Mouse (Mus musculus): ENCODE data around the gene F2rl2. TPM values are rescaled to one million over a fixed set of nuclear protein-coding genes. Genes with fewer than 3 reads are reported as not detected.
A peak's percentile ranks its signal among the peaks of the same experiment; 100 is the strongest.

Gene F2rl2
- polyA plus RNA-seq (2012; rRNA removed) (7.9 and 10.9 TPM in 2 replicates), polyA plus RNA-seq (2014; fragmentation: Nextera tagmentation; extraction: Ambion mirVana) (10.7 and 13.3 TPM in 2 replicates)

DNA sequence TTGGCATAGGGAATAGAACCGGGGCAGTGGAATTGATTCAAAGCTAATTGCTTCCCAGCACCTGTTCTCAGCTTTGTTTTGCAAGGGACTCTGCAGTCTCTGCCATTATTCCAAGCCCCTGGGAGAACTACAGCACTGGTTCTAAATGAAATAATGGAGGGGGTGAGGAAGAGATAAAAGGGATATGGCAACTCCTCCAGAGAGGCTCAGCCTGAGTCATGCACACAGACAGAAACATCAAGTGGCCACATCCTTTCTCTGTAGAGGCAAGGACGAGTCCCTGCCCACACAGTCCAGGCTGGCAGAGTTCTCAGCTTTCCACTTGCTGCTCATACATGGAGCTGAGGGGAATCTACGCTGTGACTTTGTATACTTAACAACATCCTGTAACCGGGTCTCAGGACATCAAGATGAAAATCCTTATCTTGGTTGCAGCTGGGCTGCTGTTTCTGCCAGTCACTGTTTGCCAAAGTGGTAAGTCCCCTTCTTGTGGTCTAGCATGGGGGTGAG lies at the start of gene F2rl2:
Gene F2rl2 (plus strand): TSS at position 200 of the 510 bp plus-strand sequence.
- DNase-seq (ENCODE audit: low read depth in 3 of 3, low spot score in 3 of 3) (no peak), ATAC-seq (ENCODE audit: insufficient read depth) (peak; percentile 44; the same call in 1 of the 2 replicates)
- no peak within 1 kb of the TSS for H3K4me2 ChIP-seq (ENCODE audit: low read depth)

GRCm38 (mm10) chr13:95647248-95647647 lies 49.4 kb upstream of the F2rl2 start:
- Histone ChIP-seq H3K4me3 (ENCODE audit: insufficient read depth in 1 of 2, low read depth in 2 of 2, low read length in 2 of 2) (no peak overlapping the region), H3K36me3 (replicated peaks; ENCODE audit: control insufficient read depth, insufficient read depth, low read depth) (peaks cover 8% of the 10 kb centered on the region), H3K9me3 (ENCODE audit: control insufficient read depth, low read length) (no peaks in the 10 kb centered on the region), H3K9ac (replicated peaks) (no peak overlapping the region), H3K4me2 (ENCODE audit: low read depth) (no peak overlapping the region), H3K27ac (no peak overlapping the region), H3K27me3 (ENCODE audit: control insufficient read depth, insufficient read depth, low read length) (no peaks in the 10 kb centered on the region), H3K4me1 (replicated peaks; ENCODE audit: control insufficient read depth in 2 of 2, insufficient read depth in 2 of 2, low read length in 1 of 2) (peaks cover 0 to 3% of the 10 kb centered on the region in 2 experiments; a peak in 2 of 4 replicates)
- 57% methylated on average over 4 of the region's 4 CpGs for WGBS (ENCODE audit: insufficient replicate concordance)
- ATAC-seq (ENCODE audit: insufficient read depth) = no peak; the same call in 1 of the 2 replicates
- no peak for TF ChIP-seq CTCF (IDR thresholded peaks at IDR 0.05; ENCODE audit: low read depth)
- TF ChIP-seq EP300 (IDR thresholded peaks at IDR 0.05; ENCODE audit: low read depth) = no peak
- DNase-seq (ENCODE audit: low read depth in 3 of 3, low spot score in 3 of 3) = no peak

More for the DNA sequence above, at the start of gene F2rl2:
- Histone ChIP-seq H3K4me1 (replicated peaks; ENCODE audit: control insufficient read depth in 2 of 2, insufficient read depth in 2 of 2, low read length in 1 of 2) (peaks cover 11 to 27% of the 10 kb centered on the region in 2 experiments), H3K4me3 (ENCODE audit: insufficient read depth in 1 of 2, low read depth in 2 of 2, low read length in 2 of 2) (no peak within 1 kb of the TSS), H3K9ac (replicated peaks) (peak within 1 kb of the TSS; percentile 4; the same call in 1 of the 2 replicates), H3K27ac (no peak within 1 kb of the TSS), H3K27me3 (ENCODE audit: control insufficient read depth, insufficient read depth, low read length) (no peaks in the 10 kb centered on the region), H3K9me3 (ENCODE audit: control insufficient read depth, low read length) (no peaks in the 10 kb centered on the region), H3K36me3 (replicated peaks; ENCODE audit: control insufficient read depth, insufficient read depth, low read depth) (no peaks in the 10 kb centered on the region)
- TF ChIP-seq CTCF (IDR thresholded peaks at IDR 0.05; ENCODE audit: low read depth) = no peak
- TF ChIP-seq EP300 (IDR thresholded peaks at IDR 0.05; ENCODE audit: low read depth) = 0 out of 2 replicates have a peak, but pooled peaks have one; percentile 11
- 24% methylated on average over 4 of the region's 4 CpGs for WGBS (ENCODE audit: insufficient replicate concordance)

DNA sequence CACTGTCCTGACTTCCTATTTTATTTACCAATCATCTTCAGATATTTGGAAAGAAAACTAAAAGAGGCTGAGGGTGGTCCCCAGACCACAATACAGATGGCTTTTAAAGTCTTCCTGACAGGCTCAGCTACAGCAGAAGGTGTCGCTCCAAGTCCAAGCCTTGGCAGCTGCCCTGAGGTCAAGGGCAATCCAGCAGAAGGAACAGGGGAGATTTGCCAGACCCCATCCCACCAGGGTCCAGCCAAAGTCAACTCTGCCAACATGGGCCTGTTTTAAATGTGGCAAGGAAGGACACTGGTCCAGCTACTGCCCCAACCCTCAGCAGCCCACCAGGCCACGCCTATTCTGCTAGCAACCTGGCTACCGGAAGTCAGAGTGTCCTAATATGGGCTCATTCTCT lies 46.7 kb upstream of the F2rl2 start:
- H3K36me3 ChIP-seq (replicated peaks; ENCODE audit: control insufficient read depth, insufficient read depth, low read depth) = peaks cover 7% of the 10 kb centered on the region
- H3K9me3 ChIP-seq (ENCODE audit: control insufficient read depth, low read length) = no peaks in the 10 kb centered on the region
- no peak for TF ChIP-seq CTCF (IDR thresholded peaks at IDR 0.05; ENCODE audit: low read depth)
- TF ChIP-seq EP300 (IDR thresholded peaks at IDR 0.05; ENCODE audit: low read depth) = no peak
- no peak overlapping the region for H3K4me3 ChIP-seq (ENCODE audit: insufficient read depth in 1 of 2, low read depth in 2 of 2, low read length in 2 of 2)
- no peak overlapping the region for H3K9ac ChIP-seq (replicated peaks)
- H3K27me3 ChIP-seq (ENCODE audit: control insufficient read depth, insufficient read depth, low read length) = no peaks in the 10 kb centered on the region
- peaks cover 8 to 17% of the 10 kb centered on the region in 2 experiments for H3K4me1 ChIP-seq (replicated peaks; ENCODE audit: control insufficient read depth in 2 of 2, insufficient read depth in 2 of 2, low read length in 1 of 2)
- no peak overlapping the region for H3K4me2 ChIP-seq (ENCODE audit: low read depth)
- DNase-seq (ENCODE audit: low read depth in 3 of 3, low spot score in 3 of 3) = no peak
- no peak overlapping the region for H3K27ac ChIP-seq
- WGBS (ENCODE audit: insufficient replicate concordance) = 83% methylated on average over 3 of the region's 3 CpGs
- ATAC-seq (ENCODE audit: insufficient read depth) = no peak

DNA sequence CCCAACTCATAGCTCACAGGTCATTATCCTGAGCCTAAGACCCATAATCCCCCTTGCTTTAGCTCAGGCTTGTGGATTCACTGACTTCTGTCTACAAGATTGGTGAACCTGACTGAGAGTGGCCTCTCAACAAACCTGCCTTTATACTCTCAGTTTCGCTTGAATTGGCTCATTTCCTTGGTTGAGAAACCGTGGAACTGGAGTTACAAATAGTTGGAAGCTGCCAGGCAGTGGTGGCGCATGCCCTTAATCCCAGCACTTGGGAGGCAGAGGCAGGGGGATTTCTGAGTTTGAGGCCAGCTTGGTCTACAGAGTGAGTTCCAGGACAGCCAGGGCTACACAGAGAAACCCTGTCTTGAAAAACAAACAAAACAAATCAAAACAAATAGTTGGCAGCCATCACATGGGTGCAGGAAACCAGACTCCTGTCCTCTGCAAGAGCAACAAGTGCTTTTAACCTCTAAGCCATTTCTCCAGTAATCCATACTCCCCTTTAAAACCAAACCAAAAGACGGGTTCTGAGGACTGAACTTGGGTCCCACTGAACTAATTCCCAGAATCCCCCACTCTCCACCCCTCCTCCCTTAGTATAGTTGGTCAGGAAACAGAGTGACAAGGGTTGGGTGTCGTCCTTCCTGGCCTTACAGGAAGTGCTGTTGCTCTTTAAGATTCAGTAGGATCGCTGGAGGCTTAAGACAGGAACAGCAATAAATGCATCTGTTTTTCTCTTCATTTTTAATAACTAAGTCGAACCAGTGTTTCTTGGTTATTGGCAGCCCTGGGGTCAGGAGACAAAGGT lies 44.6 kb upstream of the F2rl2 start:
- Histone ChIP-seq H3K4me1 (replicated peaks; ENCODE audit: control insufficient read depth in 2 of 2, insufficient read depth in 2 of 2, low read length in 1 of 2) (peaks cover 8 to 30% of the 10 kb centered on the region in 2 experiments), H3K9me3 (ENCODE audit: control insufficient read depth, low read length) (no peaks in the 10 kb centered on the region), H3K36me3 (replicated peaks; ENCODE audit: control insufficient read depth, insufficient read depth, low read depth) (peaks cover 3% of the 10 kb centered on the region; the same call in 1 of the 2 replicates), H3K4me3 (ENCODE audit: insufficient read depth in 1 of 2, low read depth in 2 of 2, low read length in 2 of 2) (no peak overlapping the region), H3K27ac (no peak overlapping the region), H3K4me2 (ENCODE audit: low read depth) (no peak overlapping the region), H3K9ac (replicated peaks) (no peak overlapping the region), H3K27me3 (ENCODE audit: control insufficient read depth, insufficient read depth, low read length) (no peaks in the 10 kb centered on the region)
- no peak for DNase-seq (ENCODE audit: low read depth in 3 of 3, low spot score in 3 of 3)
- no peak for ATAC-seq (ENCODE audit: insufficient read depth)
- TF ChIP-seq EP300 (IDR thresholded peaks at IDR 0.05; ENCODE audit: low read depth) = no peak
- TF ChIP-seq CTCF (IDR thresholded peaks at IDR 0.05; ENCODE audit: low read depth) = no peak
- 54% methylated on average over 7 of the region's 7 CpGs for WGBS (ENCODE audit: insufficient replicate concordance)

DNA sequence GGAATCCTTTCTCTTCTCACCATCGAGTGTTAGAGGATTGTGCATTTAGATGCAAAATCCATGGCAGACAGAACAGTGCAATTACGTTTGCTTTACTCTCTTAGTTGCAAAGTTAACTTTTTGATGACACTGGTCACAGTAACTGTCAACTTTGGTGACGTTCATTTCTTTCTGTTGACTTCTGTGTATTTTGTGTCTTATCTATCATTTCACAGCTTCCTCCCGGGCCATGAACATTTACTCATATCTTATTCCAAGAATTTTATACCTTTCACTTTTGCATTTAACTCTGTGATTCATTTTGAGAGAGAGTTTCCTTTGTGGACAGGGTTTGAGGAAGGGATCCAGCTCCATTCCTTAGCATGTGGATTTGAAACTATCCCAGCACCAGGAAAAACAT lies 43.0 kb upstream of the F2rl2 start:
- Histone ChIP-seq H3K27ac (no peak overlapping the region), H3K4me2 (ENCODE audit: low read depth) (no peak overlapping the region), H3K4me3 (ENCODE audit: insufficient read depth in 1 of 2, low read depth in 2 of 2, low read length in 2 of 2) (no peak overlapping the region), H3K36me3 (replicated peaks; ENCODE audit: control insufficient read depth, insufficient read depth, low read depth) (peaks cover 11% of the 10 kb centered on the region), H3K27me3 (ENCODE audit: control insufficient read depth, insufficient read depth, low read length) (no peaks in the 10 kb centered on the region), H3K9me3 (ENCODE audit: control insufficient read depth, low read length) (no peaks in the 10 kb centered on the region), H3K9ac (replicated peaks) (no peak overlapping the region), H3K4me1 (replicated peaks; ENCODE audit: control insufficient read depth in 2 of 2, insufficient read depth in 2 of 2, low read length in 1 of 2) (peaks cover 8 to 42% of the 10 kb centered on the region in 2 experiments)
- ATAC-seq (ENCODE audit: insufficient read depth) (no peak), DNase-seq (ENCODE audit: low read depth in 3 of 3, low spot score in 3 of 3) (no peak)
- WGBS (ENCODE audit: insufficient replicate concordance) = 27% methylated on average over 4 of the region's 4 CpGs
- TF ChIP-seq CTCF (IDR thresholded peaks at IDR 0.05; ENCODE audit: low read depth) (no peak), EP300 (IDR thresholded peaks at IDR 0.05; ENCODE audit: low read depth) (no peak)
